Mouse (Mus musculus) MEL (cell line): ENCODE data around the gene I0C0044D17Rik. TPM values are rescaled to one million over a fixed set of nuclear protein-coding genes. Genes with fewer than 3 reads are reported as not detected.
"Not testable (repeated sequence)": the region's sequence is repeated elsewhere in the genome, so short reads cannot be mapped to it uniquely, and the experiment has no call there.

Experiments
- DNase-seq: peaks from one replicate; pipeline ENCODE4 v3.0.0; 2011; ENCODE audit warnings: low read depth, low spot score
- H3K27ac ChIP-seq: 2 replicates; pipeline ENCODE4 v1.5.1; 2012; ENCODE audit warnings: low read depth, mild to moderate bottlenecking, control low read depth, low read length, moderate library complexity; ENCODE audit not compliant: control insufficient read depth
- H3K27me3 ChIP-seq, 2 experiments: fragments of 150-350 bp in 1 of 2; sonication (generic) in 1 of 2; 2 replicates each; pipeline ENCODE4 v1.6.1; 2012; ENCODE audit warnings: low read length in 2 of 2, mild to moderate bottlenecking in 2 of 2, improper control_type of control experiment in 1 of 2, moderate library complexity in 1 of 2; ENCODE audit not compliant: insufficient read depth in 2 of 2, control insufficient read depth in 1 of 2
- H3K36me3 ChIP-seq, 2 experiments: 2 replicates each; pipeline ENCODE4 v1.6.1; 2012 to 2014; ENCODE audit warnings: low read length in 2 of 2, improper control_type of control experiment in 1 of 2, inconsistent platforms in 1 of 2, mild to moderate bottlenecking in 1 of 2; ENCODE audit not compliant: insufficient read depth in 2 of 2, control insufficient read depth in 1 of 2
- H3K4me1 ChIP-seq, 2 experiments: fragments of 150-350 bp in 1 of 2; sonication (generic) in 1 of 2; 2 replicates each; pipeline ENCODE4 v1.6.1; 2012; ENCODE audit warnings: low read length in 2 of 2, improper control_type of control experiment in 1 of 2, mild to moderate bottlenecking in 1 of 2; ENCODE audit not compliant: insufficient read depth in 2 of 2, control insufficient read depth in 1 of 2
- H3K4me3 ChIP-seq, 2 experiments: fragments of 150-350 bp in 1 of 2; sonication (generic) in 1 of 2; 2 replicates each; pipeline ENCODE4 v1.5.1; 2012; ENCODE audit warnings: low read depth in 2 of 2, low read length in 2 of 2, mild to moderate bottlenecking in 2 of 2, moderate library complexity in 2 of 2, control low read depth in 1 of 2, improper control_type of control experiment in 1 of 2; ENCODE audit not compliant: control insufficient read depth in 1 of 2, insufficient read depth in 1 of 2
- H3K79me2 ChIP-seq: 2 replicates; pipeline ENCODE4 v1.6.1; 2012; ENCODE audit warnings: mild to moderate bottlenecking, low read length, moderate library complexity; ENCODE audit not compliant: control insufficient read depth, poor library complexity, insufficient read depth
- H3K9ac ChIP-seq: 2 replicates; pipeline ENCODE4 v1.6.1; 2012; ENCODE audit warnings: low read depth, mild to moderate bottlenecking, control low read depth, low read length, moderate library complexity; ENCODE audit not compliant: control insufficient read depth, poor library complexity, severe bottlenecking
- H3K9me3 ChIP-seq: fragments of 150-350 bp; sonication (generic); replicated peaks from 2 replicates; pipeline ENCODE4 v1.6.1; 2012; ENCODE audit warnings: mild to moderate bottlenecking, low read length, improper control_type of control experiment, moderate library complexity; ENCODE audit not compliant: insufficient read depth
- BHLHE40 ChIP-seq: IDR thresholded peaks from 2 replicates; pipeline ENCODE4 v1.6.1; 2012; ENCODE audit warnings: low read depth, mild to moderate bottlenecking, inconsistent platforms, low read length, improper control_type of control experiment, borderline replicate concordance
- CHD2 ChIP-seq: IDR thresholded peaks from 2 replicates; pipeline ENCODE4 v1.6.1; 2011; ENCODE audit warnings: low read length, improper control_type of control experiment
- CTCF ChIP-seq, 3 experiments: IDR thresholded peaks in 2 of 3; conservative IDR thresholded peaks in 1 of 3; 2 replicates each; pipeline ENCODE4 v1.5.1; 2011 to 2012; ENCODE audit warnings: low read length in 3 of 3, low read depth in 2 of 3, mild to moderate bottlenecking in 2 of 3, improper control_type of control experiment in 1 of 3, inconsistent platforms in 1 of 3, mixed read lengths in 1 of 3, moderate library complexity in 1 of 3; ENCODE audit not compliant: control insufficient read depth in 1 of 3, insufficient read depth in 1 of 3, poor library complexity in 1 of 3, severe bottlenecking in 1 of 3
- ELF1 ChIP-seq: IDR thresholded peaks from 2 replicates; pipeline ENCODE4 v1.6.1; 2014; ENCODE audit warnings: low read depth, mild to moderate bottlenecking, inconsistent platforms, low read length, improper control_type of control experiment, moderate library complexity
- EP300 ChIP-seq, 2 experiments: IDR thresholded peaks; 2 replicates each; pipeline ENCODE4 v1.6.1; 2011; ENCODE audit warnings: improper control_type of control experiment in 2 of 2, low read length in 2 of 2, low read depth in 1 of 2, mild to moderate bottlenecking in 1 of 2
- ETS1 ChIP-seq: IDR thresholded peaks from 2 replicates; pipeline ENCODE4 v1.6.1; 2012; ENCODE audit warnings: low read depth, mild to moderate bottlenecking, inconsistent platforms, low read length, improper control_type of control experiment, moderate library complexity
- GABPA ChIP-seq: IDR thresholded peaks from 2 replicates; pipeline ENCODE4 v1.6.1; 2012; ENCODE audit warnings: low read depth, mild to moderate bottlenecking, inconsistent platforms, low read length, improper control_type of control experiment, moderate library complexity
- HCFC1 ChIP-seq: IDR thresholded peaks from 2 replicates; pipeline ENCODE4 v1.6.1; 2012; ENCODE audit warnings: low read depth, mild to moderate bottlenecking, inconsistent platforms, low read length, improper control_type of control experiment, moderate library complexity
- JUND ChIP-seq: IDR thresholded peaks from 2 replicates; pipeline ENCODE4 v1.6.1; 2011; ENCODE audit warnings: low read depth, mild to moderate bottlenecking, improper control_type of control experiment, low read length
- KAT2A ChIP-seq: conservative IDR thresholded peaks from 2 replicates; pipeline ENCODE4 v1.6.1; 2012; ENCODE audit warnings: low read depth, low read length, improper control_type of control experiment, inconsistent platforms
- MAX ChIP-seq: IDR thresholded peaks from 2 replicates; pipeline ENCODE4 v1.6.1; 2011; ENCODE audit warnings: low read length, improper control_type of control experiment
- MEF2A ChIP-seq: IDR thresholded peaks from 2 replicates; pipeline ENCODE4 v1.6.1; 2014; ENCODE audit warnings: low read depth, mild to moderate bottlenecking, inconsistent platforms, low read length, improper control_type of control experiment; ENCODE audit not compliant: poor library complexity, insufficient replicate concordance, severe bottlenecking; ENCODE audit errors: extremely low read depth
- MXI1 ChIP-seq: IDR thresholded peaks from 2 replicates; pipeline ENCODE4 v1.6.1; 2011; ENCODE audit warnings: mild to moderate bottlenecking, low read depth, low read length, improper control_type of control experiment
- NELFE ChIP-seq: IDR thresholded peaks from 2 replicates; pipeline ENCODE4 v1.6.1; 2011; ENCODE audit warnings: low read depth, low read length, improper control_type of control experiment
- POLR2AphosphoS2 ChIP-seq: IDR thresholded peaks from 2 replicates; pipeline ENCODE4 v1.6.1; 2011; ENCODE audit warnings: low read length, improper control_type of control experiment
- POLR2AphosphoS5 ChIP-seq: IDR thresholded peaks from 2 replicates; pipeline ENCODE4 v1.6.1; 2012; ENCODE audit warnings: low read depth, borderline replicate concordance, mild to moderate bottlenecking, inconsistent platforms, low read length, moderate library complexity, mixed read lengths
- RAD21 ChIP-seq: IDR thresholded peaks from 2 replicates; pipeline ENCODE4 v1.6.1; 2011; ENCODE audit warnings: mild to moderate bottlenecking, low read depth, low read length, improper control_type of control experiment
- RCOR1 ChIP-seq: IDR thresholded peaks from 2 replicates; pipeline ENCODE4 v1.6.1; 2012; ENCODE audit warnings: low read depth, mild to moderate bottlenecking, inconsistent platforms, low read length, improper control_type of control experiment
- SIN3A ChIP-seq: IDR thresholded peaks from 2 replicates; pipeline ENCODE4 v1.6.1; 2012; ENCODE audit warnings: low read length, improper control_type of control experiment, inconsistent platforms
- SMC3 ChIP-seq: IDR thresholded peaks from 2 replicates; pipeline ENCODE4 v1.6.1; 2011; ENCODE audit warnings: low read depth, low read length, improper control_type of control experiment
- TBP ChIP-seq: IDR thresholded peaks from 2 replicates; pipeline ENCODE4 v1.8.0; 2011; ENCODE audit warnings: low read depth, low read length, improper control_type of control experiment
- USF1 ChIP-seq: IDR thresholded peaks from 2 replicates; pipeline ENCODE4 v1.6.1; 2014; ENCODE audit warnings: low read depth, mild to moderate bottlenecking, inconsistent platforms, low read length, improper control_type of control experiment, moderate library complexity
- polyA plus RNA-seq, 2 experiments: library from polyadenylated mRNA; stranded (reverse) in 1 of 2; unstranded in 1 of 2; fragments of >175 nt in 1 of 2; fragments of >200 nt in 1 of 2; gene quantifications; 2 replicates each; pipeline versions ENCODE4 v1.2.1 to v1.2.4; 2012; ENCODE audit warnings: low replicate concordance in 2 of 2, low read depth in 1 of 2; ENCODE audit not compliant: insufficient read length in 2 of 2, insufficient read depth in 1 of 2, missing spikeins in 1 of 2
- total RNA-seq: library from RNA; depleted of rRNA; stranded (reverse); fragments of 300-350 nt; gene quantifications from 2 replicates; pipeline ENCODE4 v1.2.3, GENCODE M21; 2012

Gene I0C0044D17Rik
- total and polyA plus RNA-seq, 3 experiments = not detected

DNA sequence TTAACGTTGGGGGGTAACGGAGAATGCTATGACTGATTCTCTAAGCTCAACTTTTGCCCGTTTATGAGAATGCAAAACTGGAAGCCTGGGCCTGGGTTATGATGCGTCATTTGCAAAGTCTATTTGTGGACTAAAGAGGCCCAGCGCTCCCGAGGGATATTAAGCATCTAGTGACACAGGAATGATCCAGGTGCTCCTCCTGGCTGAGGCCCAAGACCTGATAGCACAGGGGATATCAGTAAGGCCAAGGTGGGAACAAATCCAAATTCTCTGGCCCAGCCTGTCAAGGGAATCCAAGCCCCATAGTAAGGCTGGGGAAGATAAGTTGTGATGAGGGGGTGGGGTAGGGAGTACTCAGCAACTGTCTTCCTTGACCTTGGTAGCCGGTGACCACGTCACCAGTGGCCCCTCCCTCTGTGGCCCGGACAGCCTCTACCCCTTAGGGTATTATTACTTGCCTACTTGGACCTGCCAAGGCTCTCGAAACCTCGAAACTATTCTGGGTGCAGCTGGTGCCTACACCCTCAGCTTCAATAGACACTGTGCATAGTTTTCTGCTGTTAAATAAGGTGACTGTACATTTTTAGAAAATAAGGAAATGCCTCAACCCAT, 33.5 kb upstream of the I0C0044D17Rik start:
- Histone ChIP-seq H3K4me3 (no peak overlapping the region), H3K27ac (no peak overlapping the region), H3K27me3 (no peaks in the 10 kb centered on the region), H3K9ac (no peak overlapping the region), H3K4me1 (no peaks in the 10 kb centered on the region), H3K9me3 (no peaks in the 10 kb centered on the region), H3K36me3 (no peaks in the 10 kb centered on the region), H3K79me2 (no peaks in the 10 kb centered on the region)
- TF ChIP-seq ETS1 (no peak), CHD2 (no peak), BHLHE40 (no peak), GABPA (no peak), MXI1 (no peak), RAD21 (no peak), SMC3 (no peak), CTCF (IDR thresholded peaks at IDR 0.05 in 2 of 3, conservative IDR thresholded peaks at IDR 0.05 in 1 of 3; ENCODE audit: control insufficient read depth in 1 of 3, insufficient read depth in 1 of 3, low read depth in 2 of 3, low read length in 3 of 3, poor library complexity in 1 of 3, severe bottlenecking in 1 of 3) (no peak), EP300 (IDR thresholded peaks at IDR 0.05; ENCODE audit: low read depth in 1 of 2, low read length in 2 of 2) (no peak), MEF2A (no peak), NELFE (no peak)
- no peak for DNase-seq

DNA sequence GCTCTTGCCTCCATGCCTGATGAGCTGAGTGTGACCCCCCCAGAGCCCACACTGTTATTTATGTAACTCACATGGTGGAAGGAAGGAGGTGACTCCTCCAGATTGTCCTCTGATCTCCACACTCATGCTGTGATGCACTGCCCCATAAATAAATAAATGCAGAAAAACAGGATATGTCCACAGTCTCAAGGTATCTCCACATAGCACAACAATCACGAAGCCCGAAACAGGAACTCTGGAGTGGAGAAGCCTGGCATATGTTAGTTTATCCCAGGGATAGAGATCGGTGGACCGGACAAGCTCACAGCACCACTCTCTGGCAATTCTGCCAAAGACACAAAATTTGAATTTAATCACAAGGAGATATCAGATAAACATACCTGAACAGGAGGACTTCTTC, 30.3 kb upstream of the I0C0044D17Rik start:
- TF ChIP-seq KAT2A (no peak), MAX (no peak), TBP (no peak), HCFC1 (no peak), POLR2AphosphoS2 (no peak), CTCF (IDR thresholded peaks at IDR 0.05 in 2 of 3, conservative IDR thresholded peaks at IDR 0.05 in 1 of 3; ENCODE audit: control insufficient read depth in 1 of 3, insufficient read depth in 1 of 3, low read depth in 2 of 3, low read length in 3 of 3, poor library complexity in 1 of 3, severe bottlenecking in 1 of 3) (no peak), RCOR1 (no peak), GABPA (no peak), NELFE (no peak), JUND (no peak), MXI1 (no peak), USF1 (no peak), POLR2AphosphoS5 (no peak), SIN3A (no peak), ELF1 (no peak)
- no peaks in the 10 kb centered on the region for H3K9me3 ChIP-seq
- no peaks in the 10 kb centered on the region for H3K27me3 ChIP-seq
- H3K36me3 ChIP-seq = no peaks in the 10 kb centered on the region
- no peak overlapping the region for H3K27ac ChIP-seq
- H3K4me1 ChIP-seq = no peaks in the 10 kb centered on the region
- no peak for DNase-seq
- no peak overlapping the region for H3K4me3 ChIP-seq
- H3K9ac ChIP-seq = no peak overlapping the region
- no peaks in the 10 kb centered on the region for H3K79me2 ChIP-seq

DNA sequence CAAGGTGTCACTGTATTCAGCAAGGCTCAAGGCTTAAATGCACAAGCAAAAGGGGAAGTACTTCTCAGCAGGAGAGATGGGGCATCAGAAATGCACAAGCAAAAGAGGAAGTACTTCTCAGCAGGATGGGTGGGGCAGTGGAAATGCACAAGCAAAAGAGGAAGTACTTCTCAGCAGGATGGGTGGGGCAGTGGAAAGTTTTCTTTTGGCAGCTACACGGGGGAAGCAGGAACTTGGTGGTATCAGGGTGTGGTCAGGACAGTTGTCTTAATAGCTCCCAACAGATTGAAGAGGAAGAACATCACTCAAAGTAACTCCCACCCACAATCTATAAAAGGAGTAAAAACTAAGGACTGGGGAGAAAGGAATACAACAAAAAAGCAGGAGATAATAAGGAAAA, 26.8 kb upstream of the I0C0044D17Rik start:
- not testable (repeated sequence) for H3K4me3 ChIP-seq, H3K79me2 ChIP-seq, H3K4me1 ChIP-seq, H3K27me3 ChIP-seq, H3K9me3 ChIP-seq, H3K27ac ChIP-seq, H3K36me3 ChIP-seq, H3K9ac ChIP-seq
- peak; percentile 70 for DNase-seq
